Mouse (Mus musculus) testis, postnatal 10 days (tissue): ENCODE results near the gene Prdm8.

Source experiments
- DNase-seq: peaks from one replicate; pipeline ENCODE4 v3.0.0; 2021; ENCODE audit warnings: low spot score

The Prdm8 gene

DNA sequence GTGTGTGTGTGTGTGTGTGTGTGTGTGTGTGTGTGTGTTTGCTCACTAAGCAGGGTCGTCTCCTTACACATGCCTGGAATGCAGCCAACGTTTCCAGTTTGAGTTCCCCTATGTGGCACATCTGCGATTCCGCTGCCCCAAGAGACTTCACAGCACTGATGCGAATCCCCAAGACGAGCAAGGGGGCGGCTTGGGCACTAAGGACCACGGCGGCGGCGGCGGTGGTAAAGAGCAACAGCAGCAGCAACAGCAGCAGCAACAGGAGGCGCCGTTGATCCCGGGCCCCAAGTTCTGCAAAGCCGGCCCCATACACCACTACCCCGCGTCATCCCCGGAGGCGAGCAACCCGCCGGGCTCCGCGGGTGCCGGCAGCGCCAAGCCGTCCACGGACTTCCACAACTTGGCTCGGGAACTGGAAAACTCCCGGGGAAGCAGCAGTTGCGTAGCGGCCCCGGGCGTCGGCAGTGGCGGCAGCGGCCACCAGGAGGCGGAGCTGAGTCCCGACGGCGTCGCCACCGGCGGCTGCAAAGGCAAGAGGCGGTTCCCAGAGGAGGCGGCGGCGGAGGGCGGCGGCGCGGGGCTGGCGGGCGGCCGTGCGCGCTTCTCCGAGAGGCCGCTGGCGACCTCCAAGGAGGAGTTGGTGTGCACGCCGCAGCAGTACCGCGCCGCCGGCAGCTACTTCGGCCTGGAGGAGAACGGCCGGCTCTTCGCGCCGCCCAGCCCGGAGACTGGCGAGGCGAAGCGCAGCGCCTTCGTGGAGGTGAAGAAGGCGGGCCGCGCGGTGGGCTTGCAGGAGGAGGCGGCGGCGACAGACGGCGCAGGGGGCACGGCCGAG is 18.2 kb downstream of the Prdm8 start:
- DNase-seq = peak; percentile 91

DNA sequence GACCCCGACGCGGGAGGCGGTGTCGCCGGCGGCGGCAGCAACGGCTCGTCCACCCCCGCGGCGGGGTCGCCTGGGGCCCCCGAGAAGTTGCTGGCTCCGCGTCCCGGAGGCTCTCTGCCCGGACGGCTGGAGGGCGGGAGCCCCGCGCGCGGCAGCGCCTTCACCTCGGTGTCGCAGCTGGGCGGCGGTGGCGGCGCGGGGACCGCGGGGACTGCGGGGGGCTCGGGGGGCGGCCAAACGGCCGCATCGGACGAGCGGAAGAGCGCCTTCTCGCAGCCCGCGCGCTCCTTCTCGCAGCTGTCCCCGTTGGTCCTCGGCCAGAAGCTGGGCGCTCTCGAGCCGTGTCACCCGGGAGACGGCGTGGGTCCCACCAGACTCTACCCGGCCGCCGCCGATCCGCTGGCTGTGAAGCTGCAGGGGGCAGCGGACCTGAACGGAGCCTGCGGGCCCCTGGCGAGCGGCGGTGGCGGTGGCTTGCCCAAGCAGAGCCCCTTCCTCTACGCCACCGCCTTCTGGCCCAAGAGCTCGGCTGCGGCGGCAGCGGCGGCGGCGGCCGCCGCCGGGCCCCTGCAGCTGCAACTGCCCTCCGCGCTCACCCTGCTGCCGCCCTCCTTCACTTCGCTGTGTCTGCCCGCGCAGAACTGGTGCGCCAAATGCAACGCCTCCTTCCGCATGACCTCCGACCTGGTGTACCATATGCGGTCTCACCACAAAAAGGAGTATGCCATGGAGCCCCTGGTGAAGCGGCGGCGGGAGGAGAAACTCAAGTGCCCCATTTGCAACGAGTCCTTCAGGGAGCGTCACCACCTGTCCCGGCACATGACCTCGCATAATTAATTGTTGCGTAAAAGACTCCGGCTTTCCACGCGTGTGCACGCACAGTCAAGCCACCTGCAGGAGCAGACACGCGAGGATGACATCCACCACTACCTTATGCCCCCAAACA is 19.1 kb downstream of the Prdm8 start:
- no peak for DNase-seq

DNA sequence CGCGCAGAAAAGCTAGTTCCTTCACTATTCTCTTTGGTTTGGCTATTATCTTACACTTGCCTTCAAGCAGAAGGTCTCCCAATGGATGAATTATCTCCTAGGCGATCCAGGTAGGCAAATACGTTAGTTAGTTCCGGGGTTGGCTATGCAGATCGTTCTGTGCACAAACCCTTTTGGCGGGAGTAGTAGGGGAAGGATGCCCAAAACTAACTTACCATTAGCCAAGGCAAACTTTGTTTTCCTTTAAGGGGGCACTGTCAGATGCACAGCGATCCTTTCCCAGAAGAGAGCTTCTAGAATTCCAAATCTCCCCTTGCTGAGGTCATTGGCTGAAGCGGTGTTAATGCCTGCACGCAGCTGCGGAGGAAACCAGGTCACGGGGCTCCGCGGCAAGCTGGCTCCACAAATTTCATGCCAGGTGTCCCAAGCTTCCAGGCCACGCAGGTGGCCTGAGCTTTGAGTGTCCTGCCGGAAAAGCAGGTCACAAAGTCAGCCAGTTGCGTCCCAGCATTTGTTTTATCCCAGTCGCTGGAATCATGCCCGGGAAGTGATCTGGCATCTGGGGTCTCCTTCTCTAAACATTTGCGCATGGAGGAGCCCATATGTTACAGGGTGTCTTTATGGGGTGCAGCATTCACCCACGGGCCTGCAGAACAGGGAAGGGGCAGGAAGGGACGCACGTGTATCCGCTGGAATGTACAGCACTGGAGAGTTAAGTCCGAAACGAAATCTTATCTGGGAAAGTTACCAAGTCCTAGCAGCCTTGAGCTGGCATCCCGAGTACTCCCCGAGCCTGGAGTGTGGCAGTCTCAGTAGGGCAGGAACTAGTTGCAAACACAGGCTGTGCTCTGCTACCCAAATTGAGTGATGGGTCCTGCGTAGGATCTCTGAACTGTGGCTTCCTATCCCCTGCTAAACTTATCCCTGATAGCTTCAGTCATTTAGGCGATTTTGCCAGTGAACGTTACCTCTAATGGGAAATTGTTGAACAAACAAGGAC is 22.5 kb downstream of the Prdm8 start:
- DNase-seq = no peak

DNA sequence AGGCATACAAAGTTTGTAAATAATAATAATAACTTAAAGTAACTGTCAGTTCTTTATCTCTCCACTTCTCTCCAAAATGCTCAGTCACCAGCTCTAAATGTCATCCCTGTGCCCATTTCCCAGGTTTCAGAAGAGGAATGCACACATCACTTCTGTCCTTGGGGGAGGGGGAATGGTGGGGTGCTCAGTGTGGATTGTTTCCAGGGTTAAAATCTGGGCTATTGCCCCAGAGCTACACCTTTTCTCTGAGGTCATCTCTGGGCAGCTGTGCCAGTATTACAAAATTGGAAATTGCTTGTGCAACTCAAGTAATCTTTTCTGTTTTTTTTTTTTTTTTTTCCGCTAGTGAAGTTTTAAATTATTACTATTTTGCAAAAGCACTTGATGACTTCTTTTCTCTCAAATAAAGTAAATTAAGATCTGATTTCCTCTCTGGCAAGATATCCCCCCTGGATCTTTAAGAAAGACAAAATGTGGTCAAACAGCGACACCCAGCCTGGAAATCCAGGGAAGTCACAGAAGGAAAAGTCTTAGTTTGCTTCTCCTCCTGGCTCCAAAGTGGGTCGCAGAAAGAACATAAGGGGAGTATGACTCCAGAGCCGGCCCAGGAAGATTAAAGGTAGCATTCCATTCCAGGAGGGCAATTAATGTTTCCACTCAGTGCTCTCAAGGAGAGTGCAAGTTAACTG is 25.4 kb downstream of the Prdm8 start:
- DNase-seq = no peak

DNA sequence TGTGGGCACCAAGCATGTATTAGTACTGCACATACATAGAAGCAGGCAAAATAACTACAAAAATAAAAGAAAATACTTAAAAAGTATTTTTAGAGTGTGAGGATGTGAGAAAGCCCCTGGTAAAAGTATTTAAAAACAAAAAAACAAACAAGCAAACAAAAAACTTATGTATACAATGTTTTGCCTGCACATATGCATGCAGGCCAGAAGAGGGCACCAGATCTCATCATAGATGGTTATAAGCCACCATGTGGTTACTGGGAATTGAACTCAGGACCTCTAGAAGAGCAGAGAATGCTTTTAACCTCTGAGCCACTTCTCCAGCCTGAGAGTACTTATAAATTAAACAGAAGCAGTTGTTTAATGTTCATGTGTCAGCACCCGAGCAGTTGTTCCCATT is 28.0 kb downstream of the Prdm8 start:
- no peak for DNase-seq

DNA sequence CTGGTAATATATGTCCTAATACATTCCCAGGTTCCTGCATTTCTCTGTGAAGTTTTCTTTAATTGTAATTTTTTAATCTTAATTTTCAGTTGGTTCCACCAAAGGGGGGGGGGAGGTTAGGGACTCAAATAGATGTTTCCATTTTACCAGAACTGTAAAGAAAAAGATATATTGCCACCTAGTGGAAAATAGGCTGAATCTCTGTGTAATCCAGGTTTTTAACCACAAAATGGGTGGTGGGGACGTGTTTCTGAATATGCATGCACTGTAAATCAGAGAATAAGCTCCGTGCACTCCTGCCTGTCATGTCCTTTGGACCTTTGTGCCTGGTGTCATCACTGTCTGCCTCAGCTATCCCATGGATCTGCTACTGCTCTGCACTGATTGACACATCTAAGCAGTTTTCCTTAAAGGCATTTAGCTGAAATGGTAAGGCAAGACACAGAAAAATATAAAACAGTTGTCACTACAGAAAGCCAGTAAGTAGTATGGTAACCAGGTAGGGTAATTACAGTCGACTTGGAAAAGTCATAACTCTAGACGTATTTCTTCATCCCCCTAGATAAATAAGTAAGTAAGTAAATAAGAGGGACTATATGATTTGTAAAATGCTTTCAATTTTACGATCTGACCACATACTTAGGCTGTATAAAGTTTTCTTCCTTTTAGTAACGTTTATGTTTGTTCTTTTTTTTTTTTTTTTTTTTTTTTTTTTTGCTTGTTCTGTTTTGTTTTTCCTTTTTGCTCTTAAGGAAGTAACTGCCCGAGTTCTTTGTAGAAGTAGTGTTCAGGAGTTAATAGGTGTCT is 31.6 kb downstream of the Prdm8 start:
- DNase-seq = no peak

DNA sequence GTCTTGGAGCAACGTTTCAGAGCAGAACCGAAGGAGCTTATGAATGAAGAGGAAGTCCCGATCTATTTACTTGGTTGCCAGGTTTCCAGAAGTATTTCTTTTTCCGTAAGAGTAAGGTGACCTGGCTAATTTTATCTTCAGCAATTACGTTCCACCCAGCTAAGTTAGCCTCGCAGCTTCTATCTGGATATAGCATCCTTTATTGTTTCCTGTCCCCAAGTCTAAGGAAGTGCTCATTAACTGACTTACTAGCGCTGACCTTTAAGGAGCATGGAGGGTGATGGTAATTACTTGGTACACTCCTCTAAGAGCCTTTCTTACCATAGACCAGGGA is 32.2 kb downstream of the Prdm8 start:
- DNase-seq = no peak

DNA sequence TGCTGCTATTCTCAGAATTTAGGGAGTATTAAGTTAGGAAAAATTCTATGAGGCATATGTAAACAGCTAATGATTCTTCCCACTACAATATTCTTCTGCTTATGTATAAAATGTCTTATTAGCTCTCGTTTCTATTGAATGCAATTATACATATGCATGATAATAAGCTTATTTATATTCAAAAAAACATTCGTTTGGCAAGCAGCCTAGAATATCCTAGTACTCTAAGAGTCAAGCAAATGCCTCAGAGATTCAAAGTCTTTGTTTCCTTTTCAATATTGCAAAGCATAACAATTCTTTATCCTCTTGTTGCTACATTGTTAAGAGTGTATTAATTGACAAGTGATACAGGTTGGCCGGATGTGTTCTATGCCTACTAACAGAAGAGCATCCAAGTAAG is 34.6 kb downstream of the Prdm8 start:
- no peak for DNase-seq

DNA sequence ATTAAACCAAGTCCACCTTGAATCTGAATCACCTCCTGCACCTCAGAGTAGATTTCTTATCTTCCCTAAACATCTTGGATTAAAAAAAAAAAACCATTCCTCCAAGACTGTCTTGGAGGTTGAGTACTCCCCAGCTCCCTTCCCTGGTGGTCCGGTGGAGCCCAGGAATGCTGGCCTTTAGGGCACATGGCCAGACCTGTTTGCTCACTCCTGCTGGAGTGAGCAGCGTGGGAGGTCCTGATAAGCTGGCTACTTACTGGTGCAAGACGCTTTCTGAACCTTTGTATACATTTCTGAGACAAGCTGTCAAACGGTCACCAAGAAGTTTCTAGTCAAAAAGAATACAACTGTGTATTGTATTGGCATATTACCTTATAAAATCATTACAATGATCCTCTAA is 36.0 kb downstream of the Prdm8 start:
- no peak for DNase-seq

DNA sequence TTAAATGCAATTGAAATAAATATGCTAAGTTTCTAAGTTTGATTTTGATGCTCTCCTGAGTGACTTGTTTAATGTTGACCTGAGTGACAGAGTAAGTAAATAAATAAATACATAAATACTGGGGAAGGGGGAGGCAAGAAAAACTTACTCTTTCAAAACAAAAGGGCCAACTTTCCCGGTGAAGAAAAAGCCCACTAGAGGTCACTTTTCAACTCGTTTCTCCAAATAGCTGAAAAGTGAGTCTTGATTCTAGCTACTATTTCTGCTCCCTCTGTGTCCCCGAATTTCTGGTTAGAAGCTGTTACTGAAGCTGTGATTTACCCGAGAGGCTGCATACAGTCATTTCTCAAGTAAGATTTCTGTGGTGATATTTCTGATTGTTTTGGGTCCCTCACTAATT is 45.5 kb downstream of the Prdm8 start:
- no peak for DNase-seq

DNA sequence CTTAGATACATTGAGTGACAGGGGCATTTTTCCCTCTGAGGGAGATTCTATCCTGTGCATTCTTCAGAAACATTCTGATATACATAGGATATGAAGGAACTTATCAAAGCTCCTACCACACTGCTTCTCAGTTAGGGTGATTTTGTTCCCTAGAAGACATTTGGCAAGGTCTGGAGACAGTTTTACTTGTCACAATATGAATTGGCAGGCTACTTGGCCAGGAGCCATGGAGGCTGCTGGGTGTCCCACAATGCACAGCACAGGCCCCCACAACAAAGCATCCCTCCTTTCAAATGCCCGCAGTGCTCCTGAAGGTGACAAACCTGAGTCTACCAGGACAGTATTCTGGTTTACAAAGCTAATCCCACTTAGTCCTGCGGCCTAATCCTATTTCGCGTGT is 55.0 kb downstream of the Prdm8 start:
- DNase-seq = no peak

DNA sequence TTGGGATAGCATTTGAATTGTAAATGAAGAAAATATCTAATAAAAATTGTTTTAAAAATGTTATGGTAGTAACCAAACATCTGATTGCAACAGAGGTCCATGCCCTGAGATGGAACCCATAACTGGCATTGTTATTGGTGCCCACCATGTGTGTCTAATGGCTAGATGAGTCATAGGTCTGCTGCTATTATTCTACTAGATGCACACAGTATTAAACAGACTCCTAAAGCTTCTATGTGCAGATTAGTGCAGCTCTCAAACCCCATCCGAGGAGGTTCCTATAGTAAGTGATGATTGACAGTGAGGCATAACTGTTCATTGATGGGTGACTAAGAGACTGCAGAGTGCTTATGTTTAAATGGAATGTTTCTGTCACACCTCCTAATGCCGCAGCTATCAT is 59.7 kb downstream of the Prdm8 start:
- no peak for DNase-seq

DNA sequence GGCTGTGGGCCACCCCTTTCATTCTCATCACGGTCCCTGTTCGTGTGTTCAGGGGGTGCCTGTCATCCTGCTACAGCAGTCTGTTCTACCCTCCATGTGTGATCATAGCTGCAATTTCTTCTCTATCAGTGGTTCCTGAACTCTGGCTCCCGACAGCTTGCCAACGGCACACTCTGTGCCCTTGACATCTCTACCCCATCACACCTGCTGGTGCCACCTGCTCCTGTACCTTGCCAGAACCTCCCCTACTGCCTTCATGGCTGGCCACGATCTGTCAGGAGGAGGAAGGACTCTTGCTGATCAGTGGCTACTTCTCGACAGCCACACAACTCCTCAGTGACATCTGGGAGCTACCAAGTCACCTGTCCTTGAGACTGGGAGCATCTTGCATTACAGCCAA is 62.5 kb downstream of the Prdm8 start:
- no peak for DNase-seq

DNA sequence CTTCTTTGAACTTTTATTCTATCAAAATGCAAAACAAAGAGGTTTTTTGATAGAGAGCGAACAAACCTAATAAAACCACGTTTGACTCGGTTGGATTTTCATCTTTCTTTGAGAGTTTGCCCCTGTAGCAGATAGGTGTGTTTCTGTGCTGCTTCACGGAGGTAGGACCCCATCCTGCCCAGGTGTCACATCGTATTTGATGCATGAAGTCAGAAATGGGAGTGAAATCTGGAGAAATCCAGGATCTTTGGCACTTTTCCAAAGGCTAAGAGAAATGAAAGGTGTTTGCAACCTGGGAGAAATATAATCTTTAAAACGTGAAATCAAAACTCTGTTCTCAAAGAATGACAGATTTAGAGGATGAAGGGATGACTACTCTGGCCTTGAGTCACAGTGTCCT is 71.5 kb downstream of the Prdm8 start:
- no peak for DNase-seq
